Mouse (Mus musculus): ENCODE data around the gene Nudt16l1.

Gene Nudt16l1

DNA sequence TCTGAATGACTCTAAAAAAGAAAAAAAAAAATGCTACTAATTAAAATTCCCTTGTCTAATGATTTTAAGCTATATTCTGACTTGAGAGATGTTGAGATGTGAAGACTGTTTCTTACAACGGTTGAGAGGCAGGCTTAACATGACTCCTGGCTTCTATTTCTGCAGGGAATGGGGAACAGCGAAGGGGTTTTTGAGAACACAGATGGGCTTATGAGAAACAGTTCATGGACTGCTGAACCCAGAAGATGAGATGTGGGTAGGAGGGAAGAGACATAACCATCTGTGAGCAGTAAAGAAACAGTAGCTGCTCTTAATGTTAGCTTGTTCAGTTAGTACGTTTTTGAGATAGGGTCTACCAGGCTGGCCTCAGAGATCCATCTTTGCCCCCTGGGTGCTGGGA is 18.0 kb downstream of the Nudt16l1 start:
- CTCF ChIA-PET, result no interaction called here

DNA sequence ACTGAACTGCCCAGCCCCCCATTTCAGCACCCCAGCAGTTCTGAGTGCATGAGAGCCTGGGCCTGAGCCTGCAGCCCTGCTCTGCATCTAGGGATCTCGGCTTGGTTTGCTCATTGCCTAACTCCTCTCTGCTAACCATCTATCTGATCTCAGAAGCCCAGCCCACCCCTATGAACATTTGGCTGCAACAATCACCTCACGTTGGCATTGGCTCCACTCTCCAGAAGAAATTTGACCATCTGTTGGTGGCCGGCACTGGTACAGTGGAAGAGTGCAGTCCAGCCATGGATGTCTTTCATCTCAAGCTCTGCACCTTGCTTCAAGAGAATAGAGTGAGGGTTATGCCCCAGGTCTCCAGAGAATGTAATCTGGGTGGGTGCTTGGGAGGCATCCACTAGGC is 18.9 kb downstream of the Nudt16l1 start:
- CTCF ChIA-PET, result no interaction called here

DNA sequence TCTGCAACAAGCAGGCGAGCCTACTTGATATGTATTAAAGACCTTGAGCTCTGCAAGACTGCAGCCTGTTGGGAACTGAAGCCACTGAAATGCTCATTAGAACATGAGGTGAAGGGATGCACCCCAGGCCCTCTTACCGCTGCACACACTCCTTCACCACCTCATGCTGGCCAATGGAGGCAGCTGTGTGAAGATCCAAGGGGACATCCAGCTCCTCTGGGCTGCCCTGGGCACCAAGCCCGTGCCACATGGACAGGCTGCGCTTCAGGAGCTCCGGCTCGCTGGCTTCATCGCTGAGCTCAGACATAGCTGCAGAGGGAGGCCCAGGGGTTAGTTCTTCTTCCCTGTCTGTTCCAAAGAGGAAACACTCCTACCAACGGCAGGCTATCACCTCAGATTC is 21.7 kb downstream of the Nudt16l1 start:
- CTCF ChIA-PET, result no interaction called here

DNA sequence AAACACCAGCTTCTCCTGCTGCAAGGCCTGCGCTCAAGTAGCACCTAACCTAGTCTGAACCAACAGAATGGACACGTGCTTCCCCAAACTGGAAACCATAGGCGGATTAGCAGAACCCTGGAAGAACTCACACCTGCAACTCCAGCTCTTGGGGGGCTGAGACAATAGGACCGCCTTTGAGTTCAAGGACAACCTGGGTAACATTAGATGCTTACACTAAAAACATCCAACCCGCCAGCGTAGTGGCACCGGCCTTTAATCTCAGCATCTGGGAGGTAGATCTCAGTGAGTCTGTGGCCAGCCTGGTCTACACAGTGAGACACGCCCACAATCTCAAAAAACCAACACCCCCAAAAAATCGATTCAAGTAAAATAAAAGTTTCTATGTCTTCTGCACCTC is 24.8 kb downstream of the Nudt16l1 start:
- CTCF ChIA-PET, result no interaction called here

DNA sequence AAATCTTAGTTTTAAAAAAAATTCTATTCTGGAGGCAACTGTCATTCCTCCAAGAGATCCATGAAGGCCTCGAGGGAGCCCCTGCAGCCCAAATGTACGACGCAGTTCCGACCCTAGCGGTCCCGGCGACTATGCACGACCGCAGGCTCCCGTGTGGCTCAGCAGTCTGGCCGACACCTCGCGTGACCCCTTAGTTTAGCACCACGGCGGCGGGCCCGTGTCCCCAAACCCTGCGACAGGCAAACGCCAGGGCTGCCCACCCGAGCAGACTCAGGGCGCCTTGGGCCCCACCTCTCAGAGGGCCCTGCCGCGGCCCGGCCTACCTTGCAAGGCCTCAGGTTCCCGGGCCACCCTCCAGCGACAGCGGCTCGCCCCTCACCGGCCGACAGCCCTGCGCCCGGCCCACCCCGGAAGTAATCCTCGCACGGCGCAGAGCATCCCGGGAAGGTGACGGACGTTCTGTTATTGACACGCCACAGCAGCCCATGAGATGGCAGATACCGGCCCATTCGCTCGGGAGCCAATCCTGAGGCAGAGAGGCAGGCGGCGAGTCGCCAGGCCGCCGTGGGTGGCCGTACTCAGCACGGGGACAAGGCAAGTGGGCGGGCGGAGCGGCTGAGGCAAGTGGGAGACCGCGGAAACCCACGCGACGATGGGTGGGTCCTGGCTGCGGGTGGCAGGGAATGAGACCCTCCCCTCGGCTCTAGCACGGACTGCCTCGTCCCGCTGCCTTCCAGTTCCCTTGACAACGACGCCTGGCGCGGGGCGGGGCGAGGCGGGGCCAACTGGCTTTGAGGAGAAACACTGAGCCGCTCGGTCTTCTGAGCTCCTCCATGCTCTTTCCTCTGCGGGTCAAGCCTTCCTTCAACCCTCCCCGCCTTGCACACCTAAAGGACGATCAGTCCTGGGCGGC is 25.5 kb downstream of the Nudt16l1 start, which contains the start of gene Anks3:
Gene Anks3, minus strand, starts transcription at position 409 of the 913 bp plus-strand sequence.
- CTCF ChIA-PET, result no interaction called here

DNA sequence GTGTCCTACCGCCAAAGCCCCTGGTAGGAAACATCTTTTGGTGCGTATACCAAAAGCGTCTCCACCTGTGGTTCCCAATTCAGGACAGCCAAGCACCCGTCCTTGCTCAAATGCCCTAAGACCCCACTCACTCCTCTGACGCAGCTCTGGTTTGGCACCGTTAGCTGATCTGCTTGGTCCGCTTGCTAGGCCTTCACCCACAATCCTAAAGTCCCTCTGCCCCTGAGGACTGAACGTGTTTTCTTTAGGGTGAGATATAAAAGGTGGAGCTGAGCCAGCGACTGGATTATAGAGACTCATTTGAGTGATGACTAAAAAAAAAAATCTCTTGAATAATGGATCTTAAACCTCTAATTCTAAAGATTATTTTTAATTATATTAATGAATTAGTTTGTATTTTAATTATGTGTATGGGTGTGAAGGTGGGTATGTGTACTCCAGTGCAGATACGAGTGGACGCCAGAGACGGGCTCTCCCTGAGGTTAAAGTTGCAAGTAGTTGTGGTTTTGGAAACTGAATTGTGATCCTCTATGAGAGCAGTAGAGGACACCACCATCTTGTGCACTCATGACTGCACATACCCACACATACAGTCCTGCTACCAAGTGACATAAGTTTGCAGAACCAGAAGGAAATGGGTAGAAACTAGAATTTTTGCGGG is 26.3 kb downstream of the Nudt16l1 start:
- CTCF ChIA-PET, result no interaction called here

DNA sequence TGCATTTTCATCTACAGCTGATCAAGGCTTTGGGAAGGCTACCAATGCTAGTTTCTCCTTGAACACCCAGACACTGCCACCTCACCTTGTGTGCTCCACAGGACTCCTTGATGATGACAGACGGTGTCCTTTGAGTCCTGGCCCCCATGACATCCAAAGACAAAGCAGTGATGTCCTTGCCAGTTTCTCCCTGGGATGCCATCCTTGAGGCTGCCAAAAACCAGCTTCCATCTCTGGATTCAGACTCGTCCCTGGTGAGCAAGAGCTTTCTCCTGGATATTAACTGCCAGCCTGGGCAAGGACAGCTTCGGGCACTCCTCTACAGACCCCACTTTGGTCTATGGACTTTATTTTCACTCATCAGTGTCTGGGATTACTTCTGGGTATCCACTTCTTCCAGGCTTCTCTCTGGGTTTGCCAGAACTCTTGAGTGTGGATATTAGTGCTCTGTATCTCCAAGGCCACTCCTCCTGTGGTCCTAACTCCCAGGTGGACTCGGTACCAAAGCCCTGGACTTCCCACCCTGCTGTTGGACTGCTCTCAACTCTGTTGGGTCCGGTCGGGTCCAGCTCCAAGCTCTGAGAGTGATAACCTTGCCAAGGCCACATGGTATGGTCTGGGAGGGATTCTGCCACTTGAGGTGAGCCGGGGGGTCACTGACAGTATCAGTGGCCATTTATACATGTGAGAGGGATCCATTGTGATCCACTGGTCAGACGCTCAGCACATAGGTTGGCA is 27.0 kb downstream of the Nudt16l1 start:
- CTCF ChIA-PET, result no interaction called here

DNA sequence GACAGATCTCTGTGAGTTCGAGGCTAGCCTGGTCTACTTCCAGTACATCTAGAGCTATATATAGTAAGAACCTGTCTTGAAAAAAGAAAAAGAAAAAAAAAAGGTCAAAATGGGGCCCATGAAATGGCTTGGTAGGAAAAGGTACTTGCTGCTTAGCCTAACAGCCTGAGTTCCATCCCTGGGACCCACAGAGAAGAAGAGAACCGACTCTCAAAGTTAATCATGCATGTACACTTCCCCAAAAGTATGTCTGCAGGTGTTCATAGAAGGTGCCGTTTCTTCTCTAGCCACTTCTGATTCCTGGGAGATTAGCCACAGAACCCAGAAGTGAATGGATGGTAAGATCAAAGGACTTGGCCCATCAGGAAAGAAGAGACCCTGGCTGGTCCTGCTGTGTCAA is 29.9 kb downstream of the Nudt16l1 start:
- CTCF ChIA-PET, result no interaction called here

DNA sequence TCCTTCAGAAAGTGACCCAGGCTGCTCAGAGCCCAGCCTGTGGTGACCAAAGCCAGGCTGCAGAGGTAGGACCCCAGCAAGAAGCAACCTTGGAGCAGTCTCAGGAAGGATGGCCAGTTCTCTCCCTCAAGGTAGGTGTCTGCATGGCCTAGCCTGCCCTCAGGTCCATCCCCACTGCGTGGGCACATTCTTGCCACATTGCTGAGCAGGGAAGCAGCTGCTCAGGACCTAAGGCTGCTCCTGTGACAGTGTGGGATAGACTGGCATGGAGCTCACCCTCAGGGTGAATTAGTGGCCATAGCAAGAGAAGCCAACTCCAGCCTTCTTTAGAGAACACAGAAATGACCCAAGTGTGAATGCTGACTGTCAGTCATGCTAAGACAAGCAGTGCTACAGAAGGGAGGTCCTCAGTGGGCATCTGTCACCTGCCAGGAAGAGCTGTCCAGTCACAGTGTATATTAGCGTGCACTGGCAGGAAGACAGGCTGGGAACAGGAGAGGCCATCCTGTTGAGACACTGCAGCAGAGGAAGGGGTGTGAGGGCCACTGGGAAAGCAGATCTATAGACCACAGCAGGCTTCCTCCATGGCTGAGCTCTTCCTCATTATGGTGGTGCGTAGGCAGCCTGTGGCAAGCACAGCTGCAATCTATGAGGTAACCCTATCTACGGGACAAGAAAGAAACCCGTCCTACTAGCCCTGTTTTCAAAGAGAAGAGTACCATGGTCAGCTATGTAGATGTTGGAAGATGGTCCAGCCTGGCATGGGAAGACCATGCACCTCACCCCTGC is 30.7 kb downstream of the Nudt16l1 start:
- CTCF ChIA-PET, result no interaction called here

DNA sequence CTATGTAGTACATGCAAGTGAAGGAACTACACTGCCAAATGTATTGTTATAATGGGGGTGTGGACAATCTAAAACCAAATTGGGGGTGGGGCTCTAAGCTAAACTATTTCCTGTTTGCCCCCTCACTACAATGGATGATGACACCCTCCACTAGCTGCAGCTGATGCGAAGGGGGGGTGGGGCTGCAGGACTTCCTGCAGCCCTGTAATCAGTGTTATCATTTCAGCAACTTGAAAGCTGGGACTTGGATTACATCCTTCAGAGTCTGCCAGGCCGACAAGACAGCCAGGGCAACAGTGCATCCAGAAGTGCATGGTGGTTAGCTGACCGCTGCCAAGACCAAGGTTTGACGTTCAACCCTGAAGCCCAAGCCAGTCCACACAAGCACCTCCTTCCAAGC is 33.1 kb downstream of the Nudt16l1 start:
- CTCF ChIA-PET, result no interaction called here

DNA sequence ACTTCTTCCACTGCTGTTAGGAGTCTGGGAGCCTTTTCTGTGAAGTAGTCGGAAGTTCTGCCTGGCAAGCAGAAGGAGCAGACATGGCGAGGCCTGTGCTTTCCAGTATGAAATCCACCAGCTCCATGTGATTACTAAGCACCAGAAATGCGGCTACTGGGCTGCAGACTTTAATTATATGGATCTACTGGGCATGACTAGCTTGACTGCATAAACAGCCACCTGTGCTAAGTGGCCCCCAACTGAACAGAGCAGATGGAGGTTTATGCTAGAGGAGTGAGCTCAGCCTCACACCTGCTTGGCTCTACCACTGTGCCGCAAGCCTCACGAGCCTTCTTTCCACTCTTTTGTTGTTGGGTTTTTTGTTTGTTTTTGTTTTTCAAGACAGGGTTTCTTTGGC is 36.0 kb downstream of the Nudt16l1 start:
- CTCF ChIA-PET, result no interaction called here

DNA sequence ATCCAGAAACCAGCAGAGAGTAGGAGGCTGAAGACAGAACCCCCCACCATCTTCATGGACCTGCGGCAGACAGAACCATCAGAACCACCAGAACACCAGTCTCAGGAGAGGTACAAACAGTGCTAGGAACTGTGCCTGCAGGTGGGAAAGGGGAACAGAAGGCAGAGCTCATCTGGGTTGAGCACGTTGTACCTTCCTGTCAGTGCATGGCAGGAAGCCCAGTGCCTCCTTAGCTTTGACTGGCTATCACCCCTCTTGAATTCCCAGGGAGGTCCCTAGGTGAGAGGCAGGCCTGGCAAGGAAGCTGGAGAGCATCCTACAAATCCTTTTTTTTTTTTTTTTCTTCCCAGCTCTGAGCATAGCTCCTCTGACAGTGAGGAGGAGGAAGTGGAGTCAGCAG is 37.6 kb downstream of the Nudt16l1 start:
- CTCF ChIA-PET, result no interaction called here

DNA sequence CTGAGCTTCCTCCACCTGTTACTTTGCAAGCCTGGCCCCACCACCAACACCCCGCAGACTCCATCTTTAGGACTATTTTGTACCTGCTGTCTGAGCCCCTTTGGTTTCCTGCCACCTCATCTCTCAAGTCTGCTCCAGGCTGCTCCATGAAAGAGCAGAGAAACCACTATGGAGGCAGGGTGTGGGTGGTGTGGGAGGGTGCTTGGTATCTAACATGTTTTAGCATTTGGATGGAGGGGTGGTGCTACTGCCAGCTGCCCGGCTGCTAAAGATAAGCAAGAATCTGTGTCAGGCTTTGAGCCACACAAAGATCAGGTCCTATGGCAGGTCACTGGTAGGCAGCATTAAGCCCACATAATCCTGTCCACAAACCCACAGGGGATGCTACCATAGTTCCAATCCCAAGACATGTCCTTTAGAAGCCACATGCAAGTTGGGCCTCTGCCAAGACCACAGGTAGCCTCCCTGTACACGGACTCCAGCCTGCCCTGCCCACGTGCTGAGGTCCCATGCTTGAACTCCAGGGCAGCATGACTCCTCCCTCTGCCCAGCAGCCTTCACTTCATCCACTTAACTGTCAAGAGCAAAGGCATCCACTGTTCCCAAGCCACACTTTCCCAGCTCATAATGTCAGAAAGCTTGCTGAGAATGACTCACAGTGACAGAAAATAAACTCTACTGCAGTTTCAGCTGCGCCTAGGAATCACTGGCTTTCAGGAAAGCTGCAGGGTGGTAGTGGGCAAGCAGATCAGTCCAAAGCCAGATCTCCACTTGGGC is 39.9 kb downstream of the Nudt16l1 start:
- CTCF ChIA-PET, result no interaction called here

DNA sequence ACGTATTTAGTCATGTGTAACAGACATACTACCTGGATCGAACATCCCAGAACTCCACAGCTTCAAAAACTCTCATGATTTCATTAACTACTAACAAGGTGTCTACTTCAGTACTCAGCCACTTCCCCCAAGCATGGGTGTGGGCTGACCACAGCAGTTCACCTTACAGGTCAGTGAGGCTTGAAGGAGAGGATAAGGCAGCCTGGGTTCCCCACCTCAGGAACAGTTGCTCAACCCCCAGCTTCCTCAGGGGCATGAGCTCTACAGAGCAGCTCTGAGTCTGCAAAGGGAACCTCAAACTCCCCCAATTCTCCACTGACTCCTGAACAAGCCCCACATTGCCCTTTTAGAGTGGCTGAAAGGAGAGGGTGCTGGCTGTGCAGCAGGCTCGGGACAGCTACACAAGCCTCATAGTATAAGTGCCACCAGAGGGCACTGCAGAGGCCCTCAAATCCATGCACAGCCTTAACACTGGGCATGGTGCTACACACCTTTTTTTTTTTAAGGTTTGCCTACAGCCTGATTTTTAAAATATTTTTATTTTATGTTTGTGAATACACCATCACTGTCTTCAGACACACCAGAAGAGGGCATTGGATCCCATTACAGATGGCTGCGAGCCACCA is 41.3 kb downstream of the Nudt16l1 start:
- CTCF ChIA-PET, result interaction anchor here (0.7 kb wide), 1 partner anchor 13 kb away, joined by 3 read pairs; no protein-coding TSS in a partner anchor

DNA sequence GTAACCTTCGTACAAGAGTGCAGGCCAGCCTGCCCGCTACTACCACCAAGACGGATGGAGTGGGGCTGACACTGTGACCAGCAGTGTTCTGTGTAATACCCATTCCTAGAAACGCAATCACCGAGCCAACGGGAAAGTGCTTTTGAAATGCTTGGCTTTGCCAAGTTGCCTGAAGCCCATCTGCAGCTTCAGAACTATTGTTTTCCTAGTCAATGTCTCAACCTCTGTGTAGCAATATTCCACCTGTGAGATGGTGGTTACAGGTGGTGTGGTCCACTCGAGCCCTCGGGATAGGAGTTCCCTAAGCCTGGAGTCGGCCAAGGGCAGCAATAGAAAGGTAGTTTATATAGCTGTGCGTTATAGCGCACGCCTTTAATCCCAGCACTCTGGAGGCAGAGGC is 46.2 kb downstream of the Nudt16l1 start:
- CTCF ChIA-PET, result no interaction called here
